Mouse (Mus musculus): ENCODE data around the gene Olfr1251. TPM values are rescaled to one million over a fixed set of nuclear protein-coding genes. Genes with fewer than 3 reads are reported as not detected.

The Olfr1251 gene
- not detected in 2 replicates for polyA plus RNA-seq (2012; rRNA removed)

DNA sequence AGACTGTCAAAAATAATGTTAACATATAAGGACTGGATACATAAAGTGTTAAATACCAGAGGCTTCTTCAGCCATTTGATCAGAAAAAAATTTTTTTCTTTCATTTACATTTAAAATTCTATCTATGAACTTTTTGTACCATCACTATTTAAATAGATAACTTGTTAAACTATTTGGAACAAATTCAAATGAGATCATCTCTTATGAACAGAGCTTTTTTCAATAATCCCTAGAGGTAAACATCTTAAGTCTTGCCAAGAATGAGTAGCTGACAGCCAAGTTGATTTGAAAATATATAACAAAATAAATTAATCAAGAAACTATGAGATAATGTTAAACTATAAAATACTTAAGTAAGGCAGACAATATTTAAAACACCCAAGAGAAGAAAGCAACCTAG lies at the start of gene Olfr1251:
Gene Olfr1251 (minus strand): TSS at position 101 of the 400 bp plus-strand sequence.

DNA sequence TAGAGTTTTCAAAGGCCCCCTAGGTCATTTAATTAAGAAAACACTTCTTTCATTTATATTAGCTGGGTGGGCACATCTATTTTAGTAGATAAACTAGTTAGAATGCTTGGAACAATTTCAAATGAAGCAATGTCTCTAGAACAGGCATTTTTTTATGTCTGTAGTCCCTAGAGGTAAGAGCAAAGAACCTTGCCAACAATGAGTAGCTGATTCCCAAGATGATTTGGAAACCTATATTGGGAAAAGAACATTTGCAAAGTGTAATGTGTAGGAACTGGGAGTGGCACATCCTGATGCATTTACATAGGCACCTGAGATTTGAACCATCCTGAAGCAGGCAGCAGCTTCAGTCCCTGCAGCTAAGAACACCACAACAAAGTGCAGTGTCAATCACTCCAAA lies 10.4 kb downstream of the Olfr1251 start, which contains the start of gene Olfr1250:
Gene Olfr1250 (minus strand): TSS at position 101 of the 400 bp plus-strand sequence.

DNA sequence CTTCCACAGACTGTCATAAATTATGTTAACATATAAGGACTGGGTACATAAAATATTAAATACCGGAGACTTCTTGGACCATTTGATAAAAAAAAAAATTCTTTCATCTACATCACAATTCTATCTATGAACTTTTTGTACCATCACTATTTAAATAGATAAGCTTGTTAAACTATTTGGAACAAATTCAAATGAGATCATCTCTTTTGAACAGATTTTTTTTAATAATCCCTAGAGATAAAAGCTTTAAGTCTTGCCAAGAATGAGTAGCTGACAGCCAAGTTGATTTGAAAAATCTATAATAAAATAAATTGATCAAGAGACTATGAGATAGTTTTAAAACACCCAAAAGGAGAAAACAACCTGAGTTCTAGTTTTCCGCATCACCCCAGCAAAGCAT lies 36.9 kb downstream of the Olfr1251 start, which contains the start of gene Olfr1249:
Gene Olfr1249 (minus strand): TSS at position 101 of the 400 bp plus-strand sequence.

DNA sequence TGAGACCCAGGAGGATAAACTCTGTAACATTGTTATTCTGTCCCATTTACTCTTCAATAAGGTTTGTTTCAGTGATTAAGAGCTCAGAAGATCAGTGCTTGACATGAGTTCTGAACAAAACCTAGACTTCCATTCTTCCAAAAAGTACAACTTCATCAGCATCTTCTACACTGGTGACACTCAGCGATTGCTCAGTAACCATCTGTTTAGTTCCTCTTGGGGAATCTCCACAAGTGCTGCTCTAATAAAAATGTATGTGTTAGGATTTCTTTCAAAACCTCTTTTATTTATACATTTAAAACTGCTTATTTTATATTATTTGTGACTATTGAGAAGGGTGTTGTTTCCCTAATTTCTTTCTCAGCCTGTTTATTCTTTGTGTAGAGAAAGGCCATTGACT lies 53.6 kb downstream of the Olfr1251 start, which contains the start of gene Olfr1248:
Gene Olfr1248 (minus strand): TSS at position 101 of the 400 bp plus-strand sequence.

Other genes with a start within 250 kb of the Olfr1251 start
- gene Olfr1240, start 228.9 kb downstream of the Olfr1251 start, polyA plus RNA-seq (2012; rRNA removed) = not detected in 2 replicates
- gene Olfr1241, start 184.8 kb downstream of the Olfr1251 start, polyA plus RNA-seq (2012; rRNA removed) = not detected in 2 replicates
- not detected in 2 replicates for gene Olfr1242, start 173.6 kb downstream of the Olfr1251 start, polyA plus RNA-seq (2012; rRNA removed)
- gene Olfr1243, start 140.4 kb downstream of the Olfr1251 start, polyA plus RNA-seq (2012; rRNA removed) = not detected in 2 replicates
- gene Olfr1245, start 93.5 kb downstream of the Olfr1251 start, polyA plus RNA-seq (2012; rRNA removed) = not detected in 2 replicates
- not detected in 2 replicates for gene Olfr1246, start 78.8 kb downstream of the Olfr1251 start, polyA plus RNA-seq (2012; rRNA removed)
- gene Olfr1247, start 57.8 kb downstream of the Olfr1251 start, polyA plus RNA-seq (2012; rRNA removed) = not detected in 2 replicates
- gene Olfr1248, start 53.7 kb downstream of the Olfr1251 start, polyA plus RNA-seq (2012; rRNA removed) = not detected in 2 replicates
- not detected in 2 replicates for gene Olfr1249, start 37.0 kb downstream of the Olfr1251 start, polyA plus RNA-seq (2012; rRNA removed)
- gene Olfr1250, start 10.5 kb downstream of the Olfr1251 start, polyA plus RNA-seq (2012; rRNA removed) = not detected in 2 replicates
- not detected in 2 replicates for gene Olfr1252, start 53.1 kb upstream of the Olfr1251 start, polyA plus RNA-seq (2012; rRNA removed)
- not detected in 2 replicates for gene Olfr1253, start 85.2 kb upstream of the Olfr1251 start, polyA plus RNA-seq (2012; rRNA removed)
- gene Olfr1254, start 121.7 kb upstream of the Olfr1251 start, polyA plus RNA-seq (2012; rRNA removed) = not detected in 2 replicates
- not detected in 2 replicates for gene Olfr1255, start 140.1 kb upstream of the Olfr1251 start, polyA plus RNA-seq (2012; rRNA removed)
- gene Olfr1256, start 169.6 kb upstream of the Olfr1251 start, polyA plus RNA-seq (2012; rRNA removed) = not detected in 2 replicates
- not detected in 2 replicates for gene Olfr48, start 176.3 kb upstream of the Olfr1251 start, polyA plus RNA-seq (2012; rRNA removed)
- gene Olfr1257, start 206.5 kb upstream of the Olfr1251 start, polyA plus RNA-seq (2012; rRNA removed) = not detected in 2 replicates